Mouse (Mus musculus) neural tube, embryonic 15.5 days (tissue): ENCODE results near the gene Cbr2. TPM values are rescaled to one million over a fixed set of nuclear protein-coding genes. Genes with fewer than 3 reads are reported as not detected.
"Not testable (repeated sequence)": the region's sequence is repeated elsewhere in the genome, so short reads cannot be mapped to it uniquely, and the experiment has no call there.

Experiments
- ATAC-seq: fragments of 200-750 bp; cut with Nextera tagmentation; 2 replicates; pipeline ENCODE4 v1.8.0; 2017; ENCODE audit warnings: mild to moderate bottlenecking, moderate TSS enrichment, moderate library complexity; ENCODE audit not compliant: low FRiP score
- H3K27ac ChIP-seq: fragments of 300-500 bp; sonication (generic); replicated peaks from 2 replicates; pipeline ENCODE4 v1.5.1; 2015; ENCODE audit warnings: mild to moderate bottlenecking, inconsistent platforms
- H3K27me3 ChIP-seq: fragments of 300-500 bp; sonication (generic); replicated peaks from 2 replicates; pipeline ENCODE4 v1.6.1; 2015; ENCODE audit warnings: inconsistent platforms
- H3K36me3 ChIP-seq: fragments of 300-500 bp; sonication (generic); 2 replicates; pipeline ENCODE4 v1.6.1; 2015; ENCODE audit warnings: inconsistent platforms
- H3K4me1 ChIP-seq: fragments of 300-500 bp; sonication (generic); 2 replicates; pipeline ENCODE4 v1.6.1; 2015; ENCODE audit warnings: inconsistent platforms
- H3K4me2 ChIP-seq: fragments of 300-500 bp; sonication (generic); 2 replicates; pipeline ENCODE4 v1.6.1; 2015; ENCODE audit warnings: inconsistent platforms, mild to moderate bottlenecking, moderate library complexity
- H3K4me3 ChIP-seq: fragments of 300-500 bp; sonication (generic); replicated peaks from 2 replicates; pipeline ENCODE4 v1.5.1; 2015; ENCODE audit warnings: mild to moderate bottlenecking, inconsistent platforms
- H3K9ac ChIP-seq: fragments of 300-500 bp; sonication (generic); replicated peaks from 2 replicates; pipeline ENCODE4 v1.6.1; 2015; ENCODE audit warnings: mild to moderate bottlenecking, inconsistent platforms
- H3K9me3 ChIP-seq: fragments of 300-500 bp; sonication (generic); replicated peaks from 2 replicates; pipeline ENCODE4 v1.6.1; 2016; ENCODE audit warnings: inconsistent platforms
- WGBS: fragments of 180-500 bp; shearing (Covaris S2); methylation state at CpG from one replicate; pipeline ENCODE4 v1.1.7; 2015; ENCODE audit warnings: mixed read lengths; 5-methylcytosine and 5-hydroxymethylcytosine counted together
- polyA plus RNA-seq: library from polyadenylated mRNA; unstranded; fragments of >200 nt; fragmentation: Nextera tagmentation; extraction: Ambion mirVana; gene quantifications from 2 replicates; pipeline ENCODE4 v1.2.1, GENCODE M21; 2015

The Cbr2 gene
- polyA plus RNA-seq: 0.87 and 10.7 TPM in 2 replicates

DNA sequence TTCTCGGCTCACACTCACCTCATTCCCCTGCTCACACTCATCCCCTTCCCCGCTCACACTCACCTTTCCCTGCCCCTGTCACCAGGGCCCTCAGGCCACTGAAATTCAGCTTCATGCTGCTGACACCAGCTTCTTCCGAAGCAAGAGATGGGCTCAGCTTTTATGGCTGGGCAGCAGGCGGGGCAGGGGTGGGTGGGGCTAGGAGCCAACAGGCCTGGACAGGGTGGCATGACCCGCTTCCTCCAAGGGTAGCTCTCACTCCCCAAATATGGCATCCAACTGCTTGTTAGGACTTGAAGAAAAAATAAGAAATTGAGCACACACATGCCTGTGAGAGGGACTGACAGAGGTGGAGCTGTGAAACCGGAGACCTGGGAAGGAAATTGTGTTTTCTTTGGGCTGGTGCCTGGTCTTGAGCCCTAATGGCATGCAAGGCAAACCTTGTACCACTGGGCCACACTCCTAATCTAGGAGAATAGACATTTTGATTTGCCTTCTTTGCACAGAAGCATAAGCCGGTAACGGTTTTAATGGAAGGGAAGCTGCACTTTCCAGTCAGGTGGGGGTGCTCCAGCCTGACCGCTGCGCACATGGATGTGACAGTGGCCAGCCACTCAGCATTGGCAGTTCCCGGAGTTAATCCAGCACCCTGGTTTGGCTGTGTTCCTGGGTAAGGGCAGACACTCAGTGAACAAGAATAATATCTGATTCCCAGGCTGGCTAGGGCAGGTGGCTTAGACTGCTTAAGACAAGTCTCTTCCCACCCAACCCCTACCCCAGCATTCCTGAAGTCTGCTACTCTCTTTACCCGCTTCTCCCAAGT is at the start of gene Cbr2:
TSS of gene Cbr2 (minus strand) at position 257 of the 823 bp plus-strand sequence.
- H3K4me3 ChIP-seq: no peak within 1 kb of the TSS
- WGBS: 75% methylated on average over 12 of the region's 12 CpGs
- peaks cover 4% of the 10 kb centered on the region; the same call in 1 of the 2 replicates for H3K4me1 ChIP-seq
- H3K27me3 ChIP-seq: no peaks in the 10 kb centered on the region
- H3K9me3 ChIP-seq: no peaks in the 10 kb centered on the region
- ATAC-seq: no peak
- H3K36me3 ChIP-seq: no peaks in the 10 kb centered on the region
- H3K4me2 ChIP-seq: no peak within 1 kb of the TSS
- H3K9ac ChIP-seq: no peak within 1 kb of the TSS
- no peak within 1 kb of the TSS for H3K27ac ChIP-seq

DNA sequence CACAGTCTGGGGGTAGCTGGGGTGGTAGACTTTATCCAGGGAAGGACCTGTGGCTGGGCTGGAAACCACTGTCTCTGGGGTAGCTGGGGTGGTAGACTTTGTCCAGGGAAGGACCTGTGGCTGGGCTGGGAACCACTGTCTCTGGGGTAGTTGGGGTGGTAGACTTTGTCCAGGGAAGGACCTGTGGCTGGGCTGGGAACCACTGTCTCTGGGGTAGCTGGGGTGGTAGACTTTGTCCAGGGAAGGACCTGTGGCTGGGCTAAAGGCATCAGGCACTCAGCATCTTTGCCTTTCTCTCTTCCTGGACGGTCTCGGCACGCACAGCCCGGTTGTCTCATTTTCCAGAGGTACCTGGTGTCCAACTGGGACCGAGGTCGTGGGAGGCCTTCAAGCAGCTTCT is 49.4 kb upstream of the Cbr2 start:
- H3K27ac ChIP-seq: not testable (repeated sequence)

DNA sequence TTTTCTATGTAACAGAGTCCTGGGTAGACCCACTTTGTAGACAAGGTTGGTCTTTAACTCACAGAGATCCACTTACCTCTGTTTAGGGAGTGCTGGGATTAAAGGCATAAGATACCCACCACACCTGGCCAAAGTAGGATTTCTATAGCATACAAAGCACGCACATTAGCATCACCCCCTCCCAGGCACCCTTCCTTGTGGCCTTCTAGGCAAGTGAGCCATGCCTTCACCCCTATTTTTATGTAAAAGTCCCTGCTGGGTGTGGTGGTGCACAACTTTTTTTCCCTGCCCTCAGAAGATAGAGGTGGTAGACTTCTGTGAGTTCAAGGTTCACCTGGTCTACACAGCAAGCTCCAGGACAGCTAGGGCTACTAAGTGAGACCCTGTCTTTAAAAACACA is 48.0 kb upstream of the Cbr2 start:
- ATAC-seq: no peak
- 91% methylated on average over 1 of the region's 1 CpGs for WGBS
- Histone ChIP-seq H3K4me3 (no peak overlapping the region), H3K4me2 (no peak overlapping the region), H3K36me3 (peaks cover 31% of the 10 kb centered on the region), H3K4me1 (peaks cover 22% of the 10 kb centered on the region), H3K27ac (no peak overlapping the region), H3K9ac (no peak overlapping the region), H3K9me3 (no peaks in the 10 kb centered on the region), H3K27me3 (no peaks in the 10 kb centered on the region)

More for the DNA sequence above, 49.4 kb upstream of the Cbr2 start:
- H3K4me3 ChIP-seq, H3K4me2 ChIP-seq, H3K9ac ChIP-seq, H3K9me3 ChIP-seq, H3K27me3 ChIP-seq, ATAC-seq: not testable (repeated sequence)
- Histone ChIP-seq H3K36me3 (peaks cover 35% of the 10 kb centered on the region), H3K4me1 (peaks cover 29% of the 10 kb centered on the region)
- WGBS: 95% methylated on average over 6 of the region's 6 CpGs

GRCm38 (mm10) chr11:120777123-120777522 is 45.2 kb upstream of the Cbr2 start:
- H3K27ac ChIP-seq: no peak overlapping the region
- no peak overlapping the region for H3K4me2 ChIP-seq
- no peaks in the 10 kb centered on the region for H3K9me3 ChIP-seq
- no peak overlapping the region for H3K9ac ChIP-seq
- no peak overlapping the region for H3K4me3 ChIP-seq
- no peaks in the 10 kb centered on the region for H3K27me3 ChIP-seq
- no peak for ATAC-seq
- 29% methylated on average over 6 of the region's 6 CpGs for WGBS
- H3K4me1 ChIP-seq: peaks cover 5% of the 10 kb centered on the region
- peaks cover 28% of the 10 kb centered on the region for H3K36me3 ChIP-seq

GRCm38 (mm10) chr11:120775774-120776469 is 44.0 kb upstream of the Cbr2 start:
- H3K36me3 ChIP-seq: peaks cover 20% of the 10 kb centered on the region
- WGBS: 20% methylated on average over 15 of the region's 15 CpGs
- H3K27me3 ChIP-seq: no peaks in the 10 kb centered on the region
- peaks cover 5% of the 10 kb centered on the region for H3K4me1 ChIP-seq
- ATAC-seq: peak; percentile 82
- no peak overlapping the region for H3K27ac ChIP-seq
- H3K9me3 ChIP-seq: no peaks in the 10 kb centered on the region
- H3K9ac ChIP-seq: no peak overlapping the region
- H3K4me2 ChIP-seq: no peak overlapping the region; the same call in 1 of the 2 replicates
- H3K4me3 ChIP-seq: no peak overlapping the region

- Histone ChIP-seq H3K4me3 (no peak overlapping the region), H3K9me3 (no peaks in the 10 kb centered on the region), H3K27ac (no peak overlapping the region), H3K9ac (no peak overlapping the region), H3K36me3 (no peaks in the 10 kb centered on the region), H3K4me1 (peaks cover 5% of the 10 kb centered on the region), H3K4me2 (no peak overlapping the region), H3K27me3 (no peaks in the 10 kb centered on the region)
- 85% methylated on average over 7 of the region's 7 CpGs for WGBS
- ATAC-seq: no peak
Observed at GRCm38 (mm10) chr11:120773463-120774190, 41.7 kb upstream of the Cbr2 start.

DNA sequence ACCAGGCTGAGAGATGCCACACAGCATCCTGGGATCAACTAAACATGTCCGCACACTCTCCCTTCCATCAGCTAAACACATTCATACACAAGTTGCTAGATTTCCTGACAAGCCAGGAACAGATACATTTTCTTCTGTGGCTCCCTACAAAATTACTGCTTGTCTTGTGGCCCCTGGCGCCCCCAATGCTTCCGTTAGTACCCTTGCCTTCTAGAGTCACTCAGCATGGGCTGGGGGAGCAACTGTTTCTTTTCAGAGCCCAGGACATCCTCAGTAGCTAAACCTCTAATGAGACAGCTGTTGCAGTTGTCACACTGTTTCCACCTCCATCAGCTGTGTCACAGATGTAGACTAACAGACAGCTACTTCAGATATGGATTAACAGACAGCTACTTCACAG is 40.8 kb upstream of the Cbr2 start:
- H3K36me3 ChIP-seq: no peaks in the 10 kb centered on the region
- no peak overlapping the region for H3K4me2 ChIP-seq
- no peak overlapping the region for H3K27ac ChIP-seq
- ATAC-seq: no peak
- no peaks in the 10 kb centered on the region for H3K27me3 ChIP-seq
- no peak overlapping the region for H3K9ac ChIP-seq
- peaks cover 5% of the 10 kb centered on the region for H3K4me1 ChIP-seq
- WGBS: 84% methylated on average over 3 of the region's 3 CpGs
- no peak overlapping the region for H3K4me3 ChIP-seq
- H3K9me3 ChIP-seq: no peaks in the 10 kb centered on the region

DNA sequence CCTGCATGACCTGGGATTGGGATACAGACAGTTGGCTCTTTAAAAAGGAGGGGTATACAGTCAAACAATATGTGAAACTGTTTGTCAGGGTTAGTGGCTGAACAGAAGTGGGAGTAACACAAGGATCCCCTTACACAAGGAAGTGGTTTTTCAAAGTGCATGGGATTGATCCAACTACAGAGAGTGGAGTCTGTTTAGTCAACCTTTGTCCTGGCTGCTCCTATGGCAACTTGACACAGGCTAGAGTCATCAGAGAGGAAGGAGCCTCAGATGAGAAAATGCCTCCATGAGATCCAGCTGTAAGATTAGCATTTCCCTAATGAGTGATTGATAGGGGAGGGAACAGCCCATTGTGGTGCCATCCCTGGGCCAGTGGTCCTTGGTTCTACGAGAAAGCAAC is 36.3 kb upstream of the Cbr2 start:
- H3K4me1 ChIP-seq: no peaks in the 10 kb centered on the region
- no peaks in the 10 kb centered on the region for H3K36me3 ChIP-seq
- H3K9me3 ChIP-seq: no peaks in the 10 kb centered on the region
- no peak for ATAC-seq
- no peak overlapping the region for H3K4me3 ChIP-seq
- H3K4me2 ChIP-seq: no peak overlapping the region
- no peak overlapping the region for H3K27ac ChIP-seq
- no peaks in the 10 kb centered on the region for H3K27me3 ChIP-seq
- WGBS: 50% methylated on average over 1 of the region's 1 CpGs
- no peak overlapping the region for H3K9ac ChIP-seq

DNA sequence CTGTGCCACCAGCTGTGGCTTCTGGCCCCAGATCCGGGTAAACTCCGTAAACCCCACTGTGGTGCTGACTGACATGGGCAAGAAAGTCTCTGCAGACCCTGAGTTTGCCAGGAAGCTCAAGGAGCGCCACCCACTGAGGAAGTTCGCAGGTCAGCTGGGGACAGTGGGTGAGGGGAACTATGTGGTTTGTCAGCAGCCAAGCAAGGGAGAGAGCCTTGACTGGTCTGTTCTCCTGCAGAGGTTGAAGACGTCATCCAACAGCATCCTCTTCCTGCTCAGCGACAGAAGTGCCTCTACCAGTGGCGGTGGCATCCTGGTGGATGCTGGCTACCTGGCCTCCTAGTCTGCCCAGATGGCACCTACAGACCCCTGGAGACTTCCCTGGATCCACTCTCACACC is 35.1 kb upstream of the Cbr2 start:
- not testable (repeated sequence) for H3K9ac ChIP-seq, H3K36me3 ChIP-seq, ATAC-seq, H3K4me1 ChIP-seq, H3K27ac ChIP-seq, H3K9me3 ChIP-seq, H3K27me3 ChIP-seq, H3K4me3 ChIP-seq, H3K4me2 ChIP-seq
- WGBS: 85% methylated on average over 4 of the region's 7 CpGs

DNA sequence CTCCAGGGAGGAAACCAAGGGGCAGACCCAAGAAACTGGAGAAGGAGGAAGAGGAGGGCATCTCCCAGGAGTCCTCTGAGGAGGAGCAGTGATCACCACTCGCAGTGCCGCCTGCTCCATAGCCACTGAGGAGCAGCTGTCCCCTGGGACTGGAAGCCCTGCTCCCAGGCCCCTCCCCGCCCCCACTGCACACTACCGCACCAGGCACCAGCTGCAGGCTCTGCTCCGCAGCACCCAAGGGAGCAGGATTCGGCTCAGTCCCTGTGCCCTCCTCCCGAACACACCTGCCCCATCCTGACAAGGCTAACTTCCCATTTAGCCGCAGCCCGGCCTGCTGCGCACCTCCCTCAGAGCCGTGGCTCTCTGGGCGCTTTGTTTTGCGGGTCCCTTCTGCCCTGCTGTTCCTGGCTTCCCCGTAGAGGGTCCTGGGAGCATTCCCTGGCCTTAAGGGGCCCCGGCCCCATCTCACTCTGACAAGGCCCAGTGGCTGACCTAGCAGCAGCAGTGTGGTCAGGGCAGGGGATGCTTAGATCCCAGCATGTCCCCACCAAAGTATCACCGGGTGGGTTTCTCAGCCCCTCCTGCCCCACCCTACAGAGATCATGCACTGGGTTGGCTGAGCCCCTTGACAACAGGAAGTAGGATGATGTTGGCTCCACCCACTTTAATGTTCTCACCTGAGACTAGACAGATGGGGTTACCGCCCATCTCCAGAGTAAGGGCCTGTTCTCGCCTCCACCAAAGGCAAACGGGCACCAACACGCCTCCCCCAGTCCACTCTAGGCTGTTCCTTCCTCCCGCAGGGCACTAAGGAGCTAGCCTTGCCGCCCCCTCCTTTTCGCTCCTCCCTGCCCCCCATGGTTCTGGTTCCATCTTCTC is 31.4 kb upstream of the Cbr2 start:
- H3K9ac ChIP-seq, H3K27ac ChIP-seq, H3K9me3 ChIP-seq, H3K4me1 ChIP-seq, H3K4me3 ChIP-seq, H3K36me3 ChIP-seq, H3K27me3 ChIP-seq: not testable (repeated sequence)
- ATAC-seq: 0 out of 2 replicates have a peak, but pooled peaks have one; percentile 31
- 7% methylated on average over 10 of the region's 23 CpGs for WGBS
- H3K4me2 ChIP-seq: 0 out of 2 replicates have a peak overlapping the region, but pooled peaks have one; percentile 17

DNA sequence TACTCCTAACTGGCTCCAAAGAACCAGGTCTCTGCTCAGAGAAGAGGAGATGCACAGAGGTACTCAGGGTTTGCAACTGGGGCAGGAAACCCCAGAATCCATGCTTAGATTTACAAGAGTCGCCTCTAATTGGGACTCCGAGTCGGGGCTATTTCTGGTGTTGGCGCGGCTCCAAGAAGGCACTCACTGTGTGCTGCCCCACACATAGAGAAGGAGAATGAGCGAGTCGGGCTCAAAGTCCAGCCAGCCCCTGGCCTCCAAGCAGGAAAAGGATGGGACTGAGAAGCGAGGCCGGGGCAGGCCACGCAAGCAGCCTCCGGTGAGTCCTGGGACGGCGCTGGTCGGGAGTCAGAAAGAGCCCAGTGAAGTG is 30.7 kb upstream of the Cbr2 start, which contains the start of gene Hmga1b:
TSS of gene Hmga1b (plus strand) at position 123 of the 370 bp plus-strand sequence.
- H3K27me3 ChIP-seq, H3K27ac ChIP-seq, H3K36me3 ChIP-seq, ATAC-seq, H3K9ac ChIP-seq, H3K4me1 ChIP-seq, H3K4me3 ChIP-seq: not testable (repeated sequence)
- 20% methylated on average over 14 of the region's 14 CpGs for WGBS
- 0 out of 2 replicates have a peak within 1 kb of the TSS, but pooled peaks have one; percentile 17 for H3K4me2 ChIP-seq
- H3K9me3 ChIP-seq: 0 out of 2 replicates have a peak, but pooled peaks cover 13% of the 10 kb centered on the region
